Mouse (Mus musculus) C2C12 (cell line): ENCODE results near the gene Lrrc41.

ENCODE experiments used
- CTCF ChIP-seq: IDR thresholded peaks from one replicate; pipeline ENCODE4 v1.5.1; 2011; ENCODE audit not compliant: control insufficient read depth, insufficient read depth, insufficient read length
- MYOD1 ChIP-seq: IDR thresholded peaks from one replicate; pipeline ENCODE4 v1.6.1; 2011; ENCODE audit warnings: low read depth; ENCODE audit not compliant: control insufficient read depth, insufficient read length
- MYOG ChIP-seq: IDR thresholded peaks from one replicate; pipeline ENCODE4 v1.6.1; 2011; ENCODE audit not compliant: control insufficient read depth, insufficient read length; ENCODE audit errors: extremely low read depth
- USF1 ChIP-seq: IDR thresholded peaks from one replicate; pipeline ENCODE4 v1.6.1; 2011; ENCODE audit warnings: low read depth, mild to moderate bottlenecking, control low read depth, moderate library complexity

DNA sequence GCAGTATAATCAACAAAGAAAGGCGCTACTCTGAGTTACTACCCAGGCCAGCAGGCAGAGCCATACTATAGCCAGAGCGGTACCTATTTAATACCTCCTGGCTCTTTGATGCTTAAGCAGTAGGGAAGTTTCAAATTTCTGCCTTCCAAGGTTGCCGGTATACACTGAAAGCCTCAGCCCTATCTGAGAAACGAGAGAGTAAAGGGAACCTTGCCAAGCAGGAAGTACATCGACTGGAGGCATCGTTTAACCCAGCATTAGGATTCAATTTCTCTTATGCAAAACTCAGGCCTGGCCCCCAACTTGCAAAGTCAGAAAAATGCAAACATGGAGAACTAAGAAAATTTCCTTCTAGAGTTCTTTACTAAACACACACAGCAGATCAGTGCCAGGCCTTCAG, 5.0 kb upstream of the Lrrc41 start:
- TF ChIP-seq CTCF (no peak), MYOG (no peak), USF1 (no peak), MYOD1 (no peak)
